Mouse (Mus musculus): Measurements from ENCODE around the gene 1700020N01Rik. TPM values are rescaled to one million over a fixed set of nuclear protein-coding genes. Genes with fewer than 3 reads are reported as not detected.

Gene 1700020N01Rik
- polyA plus RNA-seq (2014; fragmentation: Nextera tagmentation; extraction: Ambion mirVana): not detected in 2 replicates

DNA sequence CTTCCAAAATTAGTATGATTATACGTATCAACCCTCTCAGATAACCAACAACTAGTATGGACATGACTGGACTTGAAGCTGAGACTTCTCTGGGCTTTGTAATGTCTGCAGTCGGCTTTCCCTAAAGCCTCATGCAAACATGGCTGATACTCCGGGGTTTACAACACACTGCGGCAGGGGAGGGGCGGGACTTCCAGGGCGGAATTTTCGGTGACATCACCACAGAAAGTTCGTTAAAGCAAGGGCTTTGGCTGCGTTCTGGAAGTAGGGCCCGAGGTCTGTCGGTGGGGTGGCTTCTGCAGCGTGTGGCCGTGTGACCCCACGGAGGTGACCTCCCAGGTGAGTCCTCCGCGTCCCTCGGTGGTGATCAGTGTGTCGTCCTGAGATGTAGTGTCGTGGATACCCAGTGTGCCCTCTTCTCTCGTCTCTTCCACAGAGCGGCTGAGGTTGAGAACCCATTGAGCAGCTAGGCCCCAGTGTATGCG is at the start of gene 1700020N01Rik:
Gene 1700020N01Rik, plus strand, starts transcription at position 250 of the 485 bp plus-strand sequence.
- no peak within 1 kb of the TSS for H3K27ac ChIP-seq (ENCODE audit: low read depth, low read length)
- H3K4me2 ChIP-seq (ENCODE audit: low read depth, low read length, severe bottlenecking): no peak within 1 kb of the TSS
- no peaks in the 10 kb centered on the region for H3K36me3 ChIP-seq (ENCODE audit: control insufficient read depth, insufficient read depth, low read length)
- no peak for ATAC-seq (replicated peaks; ENCODE audit: low FRiP score)
- 96% methylated on average over 22 of the region's 22 CpGs for WGBS
- H3K9me3 ChIP-seq (ENCODE audit: control insufficient read depth, low read length): no peaks in the 10 kb centered on the region
- DNase-seq (ENCODE audit: low spot score): no peak
- H3K27me3 ChIP-seq (ENCODE audit: control insufficient read depth, insufficient read depth, low read length): no peaks in the 10 kb centered on the region
- no peak within 1 kb of the TSS for H3K9ac ChIP-seq (ENCODE audit: low read length)
- no peaks in the 10 kb centered on the region for H3K4me1 ChIP-seq (replicated peaks; ENCODE audit: control insufficient read depth, insufficient read depth, low read length)
- H3K4me3 ChIP-seq (ENCODE audit: low read depth, low read length): no peak within 1 kb of the TSS

DNA sequence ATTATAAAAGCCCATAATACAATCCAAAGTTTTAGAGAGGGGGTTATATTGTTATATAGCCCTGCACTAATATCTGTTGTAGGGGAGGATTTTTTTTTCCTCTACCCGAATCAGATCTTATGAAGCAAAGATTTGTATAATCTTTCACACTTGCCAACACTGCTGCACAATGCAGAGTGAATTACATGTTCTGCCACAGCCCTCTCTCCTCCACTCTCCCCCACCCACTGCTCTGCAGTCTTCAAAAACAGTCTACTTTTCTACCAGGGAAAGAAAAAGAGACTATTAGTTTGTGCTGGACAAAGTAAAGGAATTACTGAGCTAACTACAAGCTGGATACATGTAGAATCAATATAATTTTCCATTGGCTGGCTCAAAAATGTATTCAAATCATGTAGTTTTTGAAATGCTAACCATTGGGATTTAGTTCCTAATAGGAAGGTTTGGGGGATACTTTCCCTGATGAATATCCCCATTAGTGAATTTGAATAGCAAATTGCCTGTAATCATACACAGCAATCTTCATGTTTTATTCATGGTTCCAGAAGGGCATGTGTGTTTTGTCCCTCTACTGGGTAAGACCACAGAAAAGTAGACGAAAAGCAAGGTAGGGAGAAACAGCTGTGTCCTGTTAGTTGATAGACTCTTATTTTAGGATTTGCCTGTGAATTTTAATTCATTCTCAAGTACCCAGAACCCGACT is 49.2 kb upstream of the 1700020N01Rik start:
- DNase-seq (ENCODE audit: low spot score) (no peak), ATAC-seq (replicated peaks; ENCODE audit: low FRiP score) (no peak)
- Histone ChIP-seq H3K4me3 (ENCODE audit: low read depth, low read length) (no peak overlapping the region), H3K4me1 (replicated peaks; ENCODE audit: control insufficient read depth, insufficient read depth, low read length) (no peaks in the 10 kb centered on the region), H3K9me3 (ENCODE audit: control insufficient read depth, low read length) (no peaks in the 10 kb centered on the region), H3K27me3 (ENCODE audit: control insufficient read depth, insufficient read depth, low read length) (no peaks in the 10 kb centered on the region), H3K4me2 (ENCODE audit: low read depth, low read length, severe bottlenecking) (no peak overlapping the region), H3K9ac (ENCODE audit: low read length) (no peak overlapping the region), H3K36me3 (ENCODE audit: control insufficient read depth, insufficient read depth, low read length) (no peaks in the 10 kb centered on the region), H3K27ac (ENCODE audit: low read depth, low read length) (no peak overlapping the region)
- WGBS: 59% methylated on average over 3 of the region's 3 CpGs

DNA sequence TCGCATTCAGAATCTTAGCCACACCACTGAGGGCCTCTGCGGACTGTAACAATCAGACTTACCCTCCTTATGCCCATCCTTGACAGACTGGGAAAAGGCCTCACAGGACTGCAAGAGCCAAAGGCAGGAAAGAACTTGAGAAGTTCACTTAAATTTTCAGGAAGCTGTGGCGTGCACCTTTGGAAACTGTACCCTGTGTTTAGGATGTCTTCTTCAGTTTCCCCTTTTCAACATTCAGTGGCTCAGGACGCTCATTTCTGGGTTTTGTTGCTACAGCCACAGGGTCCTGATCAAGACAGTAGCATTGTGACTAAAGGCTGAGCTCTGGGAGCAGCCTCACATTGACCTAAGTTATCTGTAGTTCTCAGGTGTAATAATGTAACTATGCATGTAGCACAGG is 48.2 kb upstream of the 1700020N01Rik start:
- H3K36me3 ChIP-seq (ENCODE audit: control insufficient read depth, insufficient read depth, low read length): no peaks in the 10 kb centered on the region
- H3K27ac ChIP-seq (ENCODE audit: low read depth, low read length): no peak overlapping the region
- 84% methylated on average over 4 of the region's 4 CpGs for WGBS
- no peak overlapping the region for H3K9ac ChIP-seq (ENCODE audit: low read length)
- no peaks in the 10 kb centered on the region for H3K9me3 ChIP-seq (ENCODE audit: control insufficient read depth, low read length)
- no peak overlapping the region for H3K4me3 ChIP-seq (ENCODE audit: low read depth, low read length)
- H3K4me2 ChIP-seq (ENCODE audit: low read depth, low read length, severe bottlenecking): no peak overlapping the region
- DNase-seq (ENCODE audit: low spot score) (no peak), ATAC-seq (replicated peaks; ENCODE audit: low FRiP score) (no peak)
- H3K4me1 ChIP-seq (replicated peaks; ENCODE audit: control insufficient read depth, insufficient read depth, low read length): no peaks in the 10 kb centered on the region
- no peaks in the 10 kb centered on the region for H3K27me3 ChIP-seq (ENCODE audit: control insufficient read depth, insufficient read depth, low read length)

DNA sequence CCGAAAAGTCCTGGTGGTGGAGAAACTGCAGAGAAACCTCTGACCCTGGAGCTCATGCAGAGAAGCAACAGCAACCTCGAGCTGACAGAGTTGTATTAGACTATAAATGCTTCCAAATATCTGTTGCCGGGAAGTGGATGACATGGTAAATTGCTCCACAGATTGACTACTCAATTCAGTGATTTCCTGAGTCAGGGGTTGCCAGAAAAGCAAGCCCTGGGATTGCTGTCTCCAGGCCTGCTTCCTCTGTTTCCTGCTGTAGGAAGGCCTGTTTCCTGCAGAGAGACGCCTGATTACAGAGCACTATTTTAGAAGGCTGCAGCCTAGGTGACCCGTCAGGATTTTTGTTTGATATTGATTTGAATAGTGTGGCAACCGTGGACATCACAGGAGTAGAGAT is 47.5 kb upstream of the 1700020N01Rik start:
- no peak for ATAC-seq (replicated peaks; ENCODE audit: low FRiP score)
- 57% methylated on average over 6 of the region's 6 CpGs for WGBS

DNA sequence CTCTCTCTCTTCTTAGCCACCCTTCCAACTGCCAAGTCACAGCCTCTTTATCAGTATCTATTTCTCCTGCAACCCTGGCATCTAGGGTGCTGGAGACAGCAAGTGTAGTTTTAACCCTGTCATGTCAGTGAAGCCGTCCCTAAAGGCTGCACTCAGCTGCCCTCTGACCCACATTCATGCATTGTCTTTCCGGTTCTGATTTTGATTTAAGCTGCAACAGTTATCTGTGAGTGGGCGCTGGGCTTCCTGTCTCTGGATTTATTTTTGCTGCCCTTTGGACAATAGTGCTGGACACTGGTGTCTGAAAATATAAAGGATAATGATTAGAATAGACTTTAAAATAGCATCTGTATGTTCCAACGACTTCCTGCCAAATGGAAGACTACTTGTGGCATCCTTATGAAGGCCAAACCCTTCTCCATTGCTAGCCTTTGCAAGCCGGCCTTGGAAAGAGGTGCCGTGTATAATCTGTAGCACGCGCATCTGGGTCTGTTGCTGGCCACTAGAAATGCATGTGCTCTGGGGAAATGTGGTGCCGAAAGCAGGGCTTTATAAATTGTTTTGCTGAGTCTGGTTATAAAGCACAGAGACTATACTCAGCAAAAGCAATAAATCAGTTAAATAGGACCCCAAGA is 44.0 kb upstream of the 1700020N01Rik start:
- Histone ChIP-seq H3K4me1 (replicated peaks; ENCODE audit: control insufficient read depth, insufficient read depth, low read length) (no peaks in the 10 kb centered on the region), H3K36me3 (ENCODE audit: control insufficient read depth, insufficient read depth, low read length) (no peaks in the 10 kb centered on the region), H3K4me3 (ENCODE audit: low read depth, low read length) (no peak overlapping the region), H3K9ac (ENCODE audit: low read length) (no peak overlapping the region), H3K27ac (ENCODE audit: low read depth, low read length) (no peak overlapping the region), H3K9me3 (ENCODE audit: control insufficient read depth, low read length) (no peaks in the 10 kb centered on the region), H3K4me2 (ENCODE audit: low read depth, low read length, severe bottlenecking) (no peak overlapping the region), H3K27me3 (ENCODE audit: control insufficient read depth, insufficient read depth, low read length) (no peaks in the 10 kb centered on the region)
- WGBS: 75% methylated on average over 9 of the region's 9 CpGs
- DNase-seq (ENCODE audit: low spot score) (no peak), ATAC-seq (replicated peaks; ENCODE audit: low FRiP score) (no peak)

More for the DNA sequence above, 47.5 kb upstream of the 1700020N01Rik start:
- Histone ChIP-seq H3K4me3 (ENCODE audit: low read depth, low read length) (no peak overlapping the region), H3K4me1 (replicated peaks; ENCODE audit: control insufficient read depth, insufficient read depth, low read length) (no peaks in the 10 kb centered on the region), H3K9me3 (ENCODE audit: control insufficient read depth, low read length) (no peaks in the 10 kb centered on the region), H3K9ac (ENCODE audit: low read length) (no peak overlapping the region), H3K27ac (ENCODE audit: low read depth, low read length) (no peak overlapping the region), H3K27me3 (ENCODE audit: control insufficient read depth, insufficient read depth, low read length) (no peaks in the 10 kb centered on the region), H3K36me3 (ENCODE audit: control insufficient read depth, insufficient read depth, low read length) (no peaks in the 10 kb centered on the region), H3K4me2 (ENCODE audit: low read depth, low read length, severe bottlenecking) (no peak overlapping the region)
- no peak for DNase-seq (ENCODE audit: low spot score)

DNA sequence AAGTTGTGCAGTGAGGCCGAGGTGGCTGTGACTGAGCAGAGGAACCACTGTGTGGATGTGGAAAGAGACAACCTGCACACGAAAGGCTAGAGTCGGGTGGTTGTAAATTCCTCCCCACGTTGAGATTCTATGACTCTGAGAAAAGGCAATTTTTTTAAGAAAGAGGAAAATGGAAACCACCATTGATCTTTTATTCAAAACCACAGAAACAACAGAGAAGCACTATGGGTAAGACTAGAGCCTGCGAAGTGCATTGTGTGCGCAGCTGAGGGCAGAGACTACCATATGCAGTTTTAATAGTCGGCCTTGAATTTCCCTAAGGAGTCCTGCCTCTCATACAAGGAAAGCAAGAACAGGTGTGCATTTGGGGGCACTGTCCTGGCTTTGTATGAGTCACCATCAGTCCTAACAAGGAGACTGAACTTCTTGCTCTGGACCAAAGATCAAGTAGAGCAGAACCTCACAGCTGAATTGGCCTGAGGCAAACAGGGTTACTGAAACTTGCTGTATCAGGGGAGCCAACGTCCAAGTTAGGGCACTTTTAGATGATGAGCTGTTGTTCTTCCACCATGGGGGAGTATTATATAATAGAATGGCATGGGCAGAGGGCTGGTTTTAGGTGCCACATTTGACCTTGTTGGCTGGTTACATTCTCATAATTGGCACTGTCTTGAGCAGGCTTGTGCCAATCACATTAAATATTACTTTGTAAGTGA is 39.8 kb upstream of the 1700020N01Rik start:
- WGBS: 86% methylated on average over 8 of the region's 8 CpGs
- H3K4me2 ChIP-seq (ENCODE audit: low read depth, low read length, severe bottlenecking): no peak overlapping the region
- ATAC-seq (replicated peaks; ENCODE audit: low FRiP score) (no peak), DNase-seq (ENCODE audit: low spot score) (no peak)
- no peaks in the 10 kb centered on the region for H3K27me3 ChIP-seq (ENCODE audit: control insufficient read depth, insufficient read depth, low read length)
- H3K4me1 ChIP-seq (replicated peaks; ENCODE audit: control insufficient read depth, insufficient read depth, low read length): no peaks in the 10 kb centered on the region
- H3K9me3 ChIP-seq (ENCODE audit: control insufficient read depth, low read length): no peaks in the 10 kb centered on the region
- H3K4me3 ChIP-seq (ENCODE audit: low read depth, low read length): no peak overlapping the region
- no peaks in the 10 kb centered on the region for H3K36me3 ChIP-seq (ENCODE audit: control insufficient read depth, insufficient read depth, low read length)
- no peak overlapping the region for H3K9ac ChIP-seq (ENCODE audit: low read length)
- H3K27ac ChIP-seq (ENCODE audit: low read depth, low read length): no peak overlapping the region

DNA sequence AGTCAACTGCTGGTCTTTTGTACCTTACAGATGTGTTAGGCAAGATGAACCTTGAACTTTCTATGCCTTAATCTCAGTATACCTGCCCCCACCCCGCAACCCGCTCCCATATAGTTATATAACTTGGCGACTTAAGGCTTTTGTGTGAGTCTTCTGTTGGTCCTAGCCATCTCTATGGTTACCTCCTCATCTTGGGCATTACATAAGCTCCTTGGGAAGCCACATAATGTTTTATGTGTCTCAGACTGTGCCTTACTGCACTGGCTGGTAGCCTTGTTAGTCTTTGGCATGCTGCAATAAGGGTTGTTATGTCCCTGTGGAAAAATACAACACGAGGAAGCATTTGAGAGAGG is 39.3 kb upstream of the 1700020N01Rik start:
- Histone ChIP-seq H3K36me3 (ENCODE audit: control insufficient read depth, insufficient read depth, low read length) (no peaks in the 10 kb centered on the region), H3K4me2 (ENCODE audit: low read depth, low read length, severe bottlenecking) (no peak overlapping the region), H3K27me3 (ENCODE audit: control insufficient read depth, insufficient read depth, low read length) (no peaks in the 10 kb centered on the region), H3K27ac (ENCODE audit: low read depth, low read length) (no peak overlapping the region), H3K9me3 (ENCODE audit: control insufficient read depth, low read length) (no peaks in the 10 kb centered on the region), H3K4me1 (replicated peaks; ENCODE audit: control insufficient read depth, insufficient read depth, low read length) (no peaks in the 10 kb centered on the region), H3K4me3 (ENCODE audit: low read depth, low read length) (no peak overlapping the region), H3K9ac (ENCODE audit: low read length) (no peak overlapping the region)
- ATAC-seq (replicated peaks; ENCODE audit: low FRiP score) (no peak), DNase-seq (ENCODE audit: low spot score) (no peak)
- WGBS: 89% methylated on average over 4 of the region's 4 CpGs

DNA sequence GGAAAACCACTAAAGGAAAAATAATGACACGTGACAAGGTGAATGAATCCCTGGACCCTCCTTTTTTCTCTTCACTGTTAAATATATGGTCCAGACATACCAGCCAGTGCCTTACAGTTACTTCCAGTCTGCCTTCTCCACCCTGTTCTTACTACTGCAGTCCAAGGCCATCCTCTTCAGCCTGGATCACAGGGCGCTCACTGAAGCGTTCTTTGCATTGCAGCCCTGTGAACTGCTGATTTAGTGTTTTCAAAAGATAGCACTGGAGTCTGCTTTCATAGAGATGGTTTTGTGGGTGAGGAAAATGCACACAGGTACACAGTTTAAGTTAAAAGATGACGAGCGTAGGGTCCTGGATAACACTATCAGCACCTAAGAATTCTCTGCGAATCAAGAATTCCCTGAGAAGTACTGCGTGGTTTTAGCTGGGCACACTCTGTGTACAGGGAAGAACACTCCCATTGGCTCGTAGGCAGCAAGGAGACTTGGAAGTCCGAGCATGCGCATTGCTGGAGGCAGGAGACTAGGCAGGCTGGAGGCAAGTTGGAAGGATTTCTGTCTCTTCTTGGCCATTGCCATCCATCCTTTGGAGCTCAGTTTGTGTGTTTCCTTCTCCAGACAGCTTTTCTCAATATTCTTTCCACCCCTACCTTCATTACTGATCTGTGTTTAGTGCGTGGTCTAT is 37.9 kb upstream of the 1700020N01Rik start:
- Histone ChIP-seq H3K9me3 (ENCODE audit: control insufficient read depth, low read length) (no peaks in the 10 kb centered on the region), H3K4me3 (ENCODE audit: low read depth, low read length) (no peak overlapping the region), H3K27ac (ENCODE audit: low read depth, low read length) (no peak overlapping the region), H3K27me3 (ENCODE audit: control insufficient read depth, insufficient read depth, low read length) (no peaks in the 10 kb centered on the region), H3K36me3 (ENCODE audit: control insufficient read depth, insufficient read depth, low read length) (no peaks in the 10 kb centered on the region), H3K4me2 (ENCODE audit: low read depth, low read length, severe bottlenecking) (no peak overlapping the region), H3K4me1 (replicated peaks; ENCODE audit: control insufficient read depth, insufficient read depth, low read length) (no peaks in the 10 kb centered on the region), H3K9ac (ENCODE audit: low read length) (no peak overlapping the region)
- 87% methylated on average over 11 of the region's 11 CpGs for WGBS
- DNase-seq (ENCODE audit: low spot score) (no peak), ATAC-seq (replicated peaks; ENCODE audit: low FRiP score) (no peak)
